Mouse (Mus musculus): Measurements from ENCODE around the gene Nptx1. TPM values are rescaled to one million over a fixed set of nuclear protein-coding genes. Genes with fewer than 3 reads are reported as not detected.

The Nptx1 gene
- 0.16 TPM for polyA plus RNA-seq (2014; fragmentation: Illumina TruSeq; extraction: RNeasy Lipid Tissue Mini Kit (QIAGEN cat#74804); ENCODE audit: low read depth, low replicate concordance)

GRCm38 (mm10) chr11:119547183-119547921 is at the start of gene Nptx1:
Gene Nptx1 (minus strand): TSS chr11:119547753.

GRCm38 (mm10) chr11:119490861-119491689 is 56.5 kb downstream of the Nptx1 start, which contains the start of gene Endov:
Gene Endov (plus strand): TSS chr11:119491347.

Other genes starting within 250 kb of the Nptx1 start
- 68.5 TPM for gene Eif4a3, start 247.7 kb downstream of the Nptx1 start, polyA plus RNA-seq (2014; fragmentation: Illumina TruSeq; extraction: RNeasy Lipid Tissue Mini Kit (QIAGEN cat#74804); ENCODE audit: low read depth, low replicate concordance)
- 0.13 TPM for gene Card14, start 240.0 kb downstream of the Nptx1 start, polyA plus RNA-seq (2014; fragmentation: Illumina TruSeq; extraction: RNeasy Lipid Tissue Mini Kit (QIAGEN cat#74804); ENCODE audit: low read depth, low replicate concordance)
- gene Sgsh, start 192.2 kb downstream of the Nptx1 start, polyA plus RNA-seq (2014; fragmentation: Illumina TruSeq; extraction: RNeasy Lipid Tissue Mini Kit (QIAGEN cat#74804); ENCODE audit: low read depth, low replicate concordance), result 5.1 TPM
- 3.6 TPM for gene Slc26a11, start 192.2 kb downstream of the Nptx1 start, polyA plus RNA-seq (2014; fragmentation: Illumina TruSeq; extraction: RNeasy Lipid Tissue Mini Kit (QIAGEN cat#74804); ENCODE audit: low read depth, low replicate concordance)
- gene Rnf213, start 154.7 kb downstream of the Nptx1 start, polyA plus RNA-seq (2014; fragmentation: Illumina TruSeq; extraction: RNeasy Lipid Tissue Mini Kit (QIAGEN cat#74804); ENCODE audit: low read depth, low replicate concordance), result 25.8 TPM
- 6.4 TPM for gene Endov, start 56.4 kb downstream of the Nptx1 start, polyA plus RNA-seq (2014; fragmentation: Illumina TruSeq; extraction: RNeasy Lipid Tissue Mini Kit (QIAGEN cat#74804); ENCODE audit: low read depth, low replicate concordance)
- gene Rptor, start 55.2 kb upstream of the Nptx1 start, polyA plus RNA-seq (2014; fragmentation: Illumina TruSeq; extraction: RNeasy Lipid Tissue Mini Kit (QIAGEN cat#74804); ENCODE audit: low read depth, low replicate concordance), result 16.1 TPM